Mouse (Mus musculus): ENCODE results near the gene Kif16b. TPM values are rescaled to one million over a fixed set of nuclear protein-coding genes. Genes with fewer than 3 reads are reported as not detected.

The Kif16b gene
- total and polyA plus RNA-seq, 3 experiments: 16.1 to 38.3 (median 32.3) TPM

DNA sequence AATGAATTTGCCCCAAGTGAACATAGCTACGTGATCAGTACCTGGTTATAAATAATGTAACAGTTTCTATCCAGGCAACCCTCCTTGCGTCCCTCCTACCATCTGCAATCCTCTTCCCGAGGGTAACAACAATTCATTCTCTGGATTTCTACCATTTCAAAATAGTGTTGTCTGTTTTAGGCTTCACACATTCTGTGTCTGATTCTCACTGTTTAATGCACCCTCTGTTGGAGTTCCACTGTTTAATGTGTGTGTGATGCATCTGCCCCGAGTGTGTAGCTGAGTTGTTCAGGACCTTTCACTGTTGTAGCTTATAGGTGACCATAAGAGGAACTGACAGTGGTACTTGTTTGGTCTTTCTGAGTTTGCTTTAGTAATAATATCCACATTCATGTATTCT is 275.6 kb downstream of the Kif16b start:
- no peaks in the 10 kb centered on the region for H3K27me3 ChIP-seq (ENCODE audit: control insufficient read depth, insufficient read depth, low read length)
- no peaks in the 10 kb centered on the region for H3K36me3 ChIP-seq (ENCODE audit: control insufficient read depth, insufficient read depth, low read length)
- H3K9ac ChIP-seq (ENCODE audit: low read depth, low read length): no peak overlapping the region
- DNase-seq: no peak
- 92% methylated on average over 4 of the region's 4 CpGs for WGBS
- no peaks in the 10 kb centered on the region for H3K4me1 ChIP-seq (ENCODE audit: control insufficient read depth, insufficient read depth, low read length)
- H3K4me3 ChIP-seq: no peak overlapping the region
- no peak overlapping the region for H3K27ac ChIP-seq
- intact Hi-C loops (cut with DNase I): no loop called here
- TF ChIP-seq CTCF (IDR thresholded peaks at IDR 0.05): no peak
- no peak for TF ChIP-seq EP300 (IDR thresholded peaks at IDR 0.05; ENCODE audit: insufficient read depth, low read depth, low read length)
- no peak for TF ChIP-seq POLR2A (IDR thresholded peaks at IDR 0.05; ENCODE audit: insufficient read depth, low read depth, low read length)
- no peaks in the 10 kb centered on the region for H3K79me2 ChIP-seq (replicated peaks; ENCODE audit: control insufficient read depth, insufficient read depth, low read length)

DNA sequence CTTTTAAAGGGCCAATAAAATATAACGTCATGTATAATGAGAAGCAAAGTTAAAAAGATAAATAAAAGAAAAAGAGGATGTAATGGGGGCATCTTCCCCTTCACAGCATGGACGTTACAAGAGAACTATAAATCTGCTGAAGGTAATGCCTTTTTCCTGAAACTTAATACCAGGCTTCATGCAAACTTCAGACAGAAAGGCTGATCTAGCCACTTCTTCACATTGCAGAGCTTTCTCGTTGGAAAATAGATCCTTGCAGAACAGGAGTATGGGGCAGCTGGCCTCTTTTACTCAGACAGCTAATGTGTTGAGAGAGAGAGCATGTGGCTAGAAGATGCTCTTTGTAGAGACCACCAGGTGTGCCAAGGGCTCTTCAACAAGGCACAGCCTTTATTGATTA is 276.2 kb downstream of the Kif16b start:
- Histone ChIP-seq H3K27ac (no peak overlapping the region), H3K79me2 (replicated peaks; ENCODE audit: control insufficient read depth, insufficient read depth, low read length) (no peaks in the 10 kb centered on the region), H3K27me3 (ENCODE audit: control insufficient read depth, insufficient read depth, low read length) (no peaks in the 10 kb centered on the region), H3K4me1 (ENCODE audit: control insufficient read depth, insufficient read depth, low read length) (no peaks in the 10 kb centered on the region), H3K36me3 (ENCODE audit: control insufficient read depth, insufficient read depth, low read length) (no peaks in the 10 kb centered on the region), H3K9ac (ENCODE audit: low read depth, low read length) (no peak overlapping the region), H3K4me3 (no peak overlapping the region)
- intact Hi-C loops (cut with DNase I): no loop called here
- 79% methylated on average over 3 of the region's 3 CpGs for WGBS
- TF ChIP-seq POLR2A (IDR thresholded peaks at IDR 0.05; ENCODE audit: insufficient read depth, low read depth, low read length): no peak
- DNase-seq: no peak

DNA sequence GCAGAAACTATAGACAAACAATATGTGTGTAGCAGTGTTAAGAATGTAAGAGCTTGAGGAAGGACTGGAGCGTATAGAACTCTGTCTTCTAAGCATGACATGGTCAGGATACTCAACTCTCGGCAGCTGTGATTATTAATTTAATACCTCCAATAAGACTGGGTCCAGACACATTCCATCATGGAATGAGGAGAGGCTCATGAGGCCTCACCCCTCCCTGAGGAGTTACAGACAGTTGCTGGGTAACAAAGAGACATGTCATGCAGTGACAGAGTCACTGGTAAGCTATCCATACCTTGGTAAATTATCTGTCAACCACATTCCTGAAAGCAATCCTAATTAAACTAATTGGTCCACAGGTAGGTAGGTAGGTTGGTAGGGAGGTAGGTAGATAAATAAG is 277.1 kb downstream of the Kif16b start:
- H3K4me3 ChIP-seq: no peak overlapping the region
- no peaks in the 10 kb centered on the region for H3K36me3 ChIP-seq (ENCODE audit: control insufficient read depth, insufficient read depth, low read length)
- TF ChIP-seq POLR2A (IDR thresholded peaks at IDR 0.05; ENCODE audit: insufficient read depth, low read depth, low read length) (no peak), CTCF (IDR thresholded peaks at IDR 0.05) (no peak), EP300 (IDR thresholded peaks at IDR 0.05; ENCODE audit: insufficient read depth, low read depth, low read length) (no peak)
- no peaks in the 10 kb centered on the region for H3K79me2 ChIP-seq (replicated peaks; ENCODE audit: control insufficient read depth, insufficient read depth, low read length)
- intact Hi-C loops (cut with DNase I): no loop called here
- no peak overlapping the region for H3K9ac ChIP-seq (ENCODE audit: low read depth, low read length)
- H3K27me3 ChIP-seq (ENCODE audit: control insufficient read depth, insufficient read depth, low read length): no peaks in the 10 kb centered on the region
- H3K4me1 ChIP-seq (ENCODE audit: control insufficient read depth, insufficient read depth, low read length): no peaks in the 10 kb centered on the region
- WGBS: 87% methylated on average over 2 of the region's 2 CpGs
- no peak overlapping the region for H3K27ac ChIP-seq
- DNase-seq: no peak

DNA sequence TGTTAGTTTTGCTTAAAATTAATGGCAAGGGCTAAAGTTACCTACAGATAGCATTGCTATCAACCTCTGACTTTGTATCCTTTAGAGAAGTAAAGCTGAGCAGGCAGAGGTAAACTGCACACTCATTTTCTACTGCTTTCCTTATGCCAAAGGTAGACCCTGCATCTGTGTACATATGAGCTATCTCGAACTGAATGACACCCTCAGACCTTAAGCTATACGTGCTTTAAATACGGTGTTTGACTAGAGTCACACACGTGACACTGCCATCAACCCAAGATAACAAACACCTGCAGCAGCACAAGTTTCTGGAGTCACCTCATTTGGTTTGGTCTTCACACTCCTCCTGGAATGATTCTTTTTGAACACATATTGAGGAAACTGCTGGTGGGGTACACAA is 280.2 kb downstream of the Kif16b start:
- Histone ChIP-seq H3K27me3 (ENCODE audit: control insufficient read depth, insufficient read depth, low read length) (no peaks in the 10 kb centered on the region), H3K27ac (no peak overlapping the region), H3K4me3 (no peak overlapping the region), H3K4me1 (ENCODE audit: control insufficient read depth, insufficient read depth, low read length) (no peaks in the 10 kb centered on the region), H3K9ac (ENCODE audit: low read depth, low read length) (no peak overlapping the region), H3K79me2 (replicated peaks; ENCODE audit: control insufficient read depth, insufficient read depth, low read length) (no peaks in the 10 kb centered on the region), H3K36me3 (ENCODE audit: control insufficient read depth, insufficient read depth, low read length) (no peaks in the 10 kb centered on the region)
- 98% methylated on average over 4 of the region's 4 CpGs for WGBS
- DNase-seq: no peak
- no peak for TF ChIP-seq EP300 (IDR thresholded peaks at IDR 0.05; ENCODE audit: insufficient read depth, low read depth, low read length)
- no peak for TF ChIP-seq CTCF (IDR thresholded peaks at IDR 0.05)
- TF ChIP-seq POLR2A (IDR thresholded peaks at IDR 0.05; ENCODE audit: insufficient read depth, low read depth, low read length): no peak
- intact Hi-C loops (cut with DNase I): no loop called here

DNA sequence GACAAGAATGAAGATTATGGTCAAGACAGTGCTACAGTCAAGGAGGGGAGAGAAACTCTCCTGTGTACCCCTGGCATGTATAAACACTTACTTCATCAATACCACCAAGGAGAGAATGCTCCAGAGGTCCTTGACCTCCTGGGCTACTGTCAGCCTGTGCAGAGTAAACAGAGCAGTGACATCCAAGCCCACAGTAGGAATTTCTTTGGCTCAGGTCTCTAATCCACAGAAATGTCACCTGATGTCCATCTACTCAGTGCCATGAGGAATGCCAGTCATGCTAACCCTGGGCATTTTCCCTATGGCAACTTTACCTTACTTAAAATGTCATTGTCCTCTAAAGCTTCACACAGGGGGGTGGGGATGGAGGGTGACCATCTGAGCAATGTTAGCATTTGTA is 281.4 kb downstream of the Kif16b start:
- H3K9ac ChIP-seq (ENCODE audit: low read depth, low read length): no peak overlapping the region
- H3K79me2 ChIP-seq (replicated peaks; ENCODE audit: control insufficient read depth, insufficient read depth, low read length): no peaks in the 10 kb centered on the region
- TF ChIP-seq EP300 (IDR thresholded peaks at IDR 0.05; ENCODE audit: insufficient read depth, low read depth, low read length) (no peak), POLR2A (IDR thresholded peaks at IDR 0.05; ENCODE audit: insufficient read depth, low read depth, low read length) (no peak), CTCF (IDR thresholded peaks at IDR 0.05) (no peak)
- no peaks in the 10 kb centered on the region for H3K27me3 ChIP-seq (ENCODE audit: control insufficient read depth, insufficient read depth, low read length)
- H3K4me3 ChIP-seq: no peak overlapping the region
- H3K27ac ChIP-seq: no peak overlapping the region
- DNase-seq: no peak
- H3K36me3 ChIP-seq (ENCODE audit: control insufficient read depth, insufficient read depth, low read length): no peaks in the 10 kb centered on the region
- H3K4me1 ChIP-seq (ENCODE audit: control insufficient read depth, insufficient read depth, low read length): no peaks in the 10 kb centered on the region
- intact Hi-C loops (cut with DNase I): no loop called here

DNA sequence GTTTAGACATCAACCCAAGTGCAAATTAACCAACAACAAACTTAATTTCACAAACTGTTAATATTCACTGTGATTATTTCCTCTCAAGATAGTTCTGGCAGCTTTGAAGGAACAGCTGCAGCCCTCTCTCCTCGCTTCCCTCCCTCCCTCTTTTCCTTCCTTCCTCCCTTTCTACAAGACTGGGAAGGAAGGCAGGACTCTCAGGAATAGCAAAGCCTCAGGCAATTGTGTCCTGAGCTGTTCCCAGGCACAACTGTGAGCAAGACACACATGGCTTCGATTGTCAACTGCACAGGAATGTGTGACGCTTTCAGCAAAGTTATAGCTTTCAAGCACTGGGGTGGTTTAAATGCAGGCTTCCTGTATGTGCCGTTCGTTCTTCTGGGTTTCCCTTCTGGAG is 286.8 kb downstream of the Kif16b start:
- Histone ChIP-seq H3K4me3 (no peak overlapping the region), H3K9ac (ENCODE audit: low read depth, low read length) (no peak overlapping the region), H3K4me1 (ENCODE audit: control insufficient read depth, insufficient read depth, low read length) (no peaks in the 10 kb centered on the region), H3K36me3 (ENCODE audit: control insufficient read depth, insufficient read depth, low read length) (no peaks in the 10 kb centered on the region), H3K27ac (no peak overlapping the region), H3K79me2 (replicated peaks; ENCODE audit: control insufficient read depth, insufficient read depth, low read length) (no peaks in the 10 kb centered on the region), H3K27me3 (ENCODE audit: control insufficient read depth, insufficient read depth, low read length) (no peaks in the 10 kb centered on the region)
- intact Hi-C loops (cut with DNase I): no loop called here
- WGBS: 51% methylated on average over 5 of the region's 5 CpGs
- no peak for DNase-seq
- TF ChIP-seq CTCF (IDR thresholded peaks at IDR 0.05) (no peak), EP300 (IDR thresholded peaks at IDR 0.05; ENCODE audit: insufficient read depth, low read depth, low read length) (no peak), POLR2A (IDR thresholded peaks at IDR 0.05; ENCODE audit: insufficient read depth, low read depth, low read length) (no peak)

All from heart, adult 2 months (tissue).